Mouse (Mus musculus) bone marrow macrophage, adult 2 months (primary cell): ENCODE measurements around the gene Dnhd1. TPM values are rescaled to one million over a fixed set of nuclear protein-coding genes. Genes with fewer than 3 reads are reported as not detected.
"Not testable (repeated sequence)": the region's sequence is repeated elsewhere in the genome, so short reads cannot be mapped to it uniquely, and the experiment has no call there.

Experiments
- H3K27ac ChIP-seq: 2 replicates; pipeline ENCODE4 v1.5.1; 2012; ENCODE audit warnings: low read depth, low read length; ENCODE audit not compliant: insufficient read depth
- H3K4me1 ChIP-seq: 2 replicates; pipeline ENCODE4 v1.6.1; 2012; ENCODE audit warnings: low read length; ENCODE audit not compliant: control insufficient read depth, insufficient read depth
- H3K4me3 ChIP-seq: 2 replicates; pipeline ENCODE4 v1.5.1; 2012; ENCODE audit warnings: mild to moderate bottlenecking, low read length, moderate library complexity; ENCODE audit not compliant: insufficient read depth
- CTCF ChIP-seq: IDR thresholded peaks from 2 replicates; pipeline ENCODE4 v1.5.1; 2012; ENCODE audit warnings: low read depth, mild to moderate bottlenecking, low read length, moderate library complexity
- POLR2A ChIP-seq: IDR thresholded peaks from 2 replicates; pipeline ENCODE4 v1.6.1; 2012; ENCODE audit warnings: mild to moderate bottlenecking, low read depth, low read length, borderline replicate concordance
- polyA plus RNA-seq: library from polyadenylated mRNA; stranded (reverse); fragments of >200 nt; gene quantifications from 2 replicates; pipeline ENCODE4 v1.2.4, GENCODE M21; 2012; ENCODE audit not compliant: missing spikeins, insufficient read depth, insufficient read length

The Dnhd1 gene
- polyA plus RNA-seq, 1 experiment: 3.7 TPM

DNA sequence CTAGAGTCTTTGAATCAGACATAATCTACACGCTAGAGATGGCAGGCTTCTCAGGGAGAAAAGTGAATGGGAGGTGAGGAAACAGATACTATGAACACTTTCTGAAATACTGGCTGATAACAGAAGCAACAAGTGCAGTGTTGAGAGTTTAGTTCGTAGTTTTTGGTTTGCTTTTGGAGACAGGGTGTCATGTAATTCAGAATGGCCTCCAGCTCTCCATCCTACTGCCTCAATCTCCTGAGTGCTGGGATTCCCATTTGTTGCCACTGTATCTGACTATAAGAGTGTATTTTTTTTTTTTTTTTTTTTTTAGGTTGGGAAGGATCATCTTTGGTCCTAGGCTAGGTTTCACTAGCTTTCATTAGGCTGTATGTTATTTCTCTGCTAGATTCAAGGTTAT is 87.7 kb downstream of the Dnhd1 start:
- TF ChIP-seq CTCF: no peak
- no peak for TF ChIP-seq POLR2A
- H3K27ac ChIP-seq: no peak overlapping the region
- H3K4me3 ChIP-seq: no peak overlapping the region
- peaks cover 24% of the 10 kb centered on the region for H3K4me1 ChIP-seq

- peak overlapping the region; percentile 70 for H3K27ac ChIP-seq
- peak overlapping the region; percentile 31 for H3K4me3 ChIP-seq
- TF ChIP-seq POLR2A (no peak), CTCF (no peak)
- H3K4me1 ChIP-seq: peaks cover 25% of the 10 kb centered on the region
These were observed 88.3 kb downstream of the Dnhd1 start for GRCm38 (mm10) chr7:105738948-105739347.

GRCm38 (mm10) chr7:105740089-105740795 is 89.6 kb downstream of the Dnhd1 start:
- Histone ChIP-seq H3K4me3 (no peak overlapping the region), H3K4me1 (peaks cover 25% of the 10 kb centered on the region), H3K27ac (no peak overlapping the region)
- TF ChIP-seq POLR2A: no peak
- no peak for TF ChIP-seq CTCF

- H3K4me1 ChIP-seq: peaks cover 24% of the 10 kb centered on the region
These were observed 90.2 kb downstream of the Dnhd1 start for GRCm38 (mm10) chr7:105740851-105741250.

GRCm38 (mm10) chr7:105741978-105742377 is 91.4 kb downstream of the Dnhd1 start:
- TF ChIP-seq CTCF (no peak), POLR2A (no peak)
- Histone ChIP-seq H3K4me3 (no peak overlapping the region), H3K4me1 (peaks cover 32% of the 10 kb centered on the region), H3K27ac (no peak overlapping the region)

More at GRCm38 (mm10) chr7:105740851-105741250, 90.2 kb downstream of the Dnhd1 start:
- Histone ChIP-seq H3K27ac (no peak overlapping the region), H3K4me3 (no peak overlapping the region)
- TF ChIP-seq POLR2A: no peak
- TF ChIP-seq CTCF: no peak

- H3K27ac ChIP-seq: not testable (repeated sequence)
- peaks cover 29% of the 10 kb centered on the region for H3K4me1 ChIP-seq
- H3K4me3 ChIP-seq: peak overlapping the region; percentile 96
These were observed 92.0 kb downstream of the Dnhd1 start for GRCm38 (mm10) chr7:105742539-105743215.

DNA sequence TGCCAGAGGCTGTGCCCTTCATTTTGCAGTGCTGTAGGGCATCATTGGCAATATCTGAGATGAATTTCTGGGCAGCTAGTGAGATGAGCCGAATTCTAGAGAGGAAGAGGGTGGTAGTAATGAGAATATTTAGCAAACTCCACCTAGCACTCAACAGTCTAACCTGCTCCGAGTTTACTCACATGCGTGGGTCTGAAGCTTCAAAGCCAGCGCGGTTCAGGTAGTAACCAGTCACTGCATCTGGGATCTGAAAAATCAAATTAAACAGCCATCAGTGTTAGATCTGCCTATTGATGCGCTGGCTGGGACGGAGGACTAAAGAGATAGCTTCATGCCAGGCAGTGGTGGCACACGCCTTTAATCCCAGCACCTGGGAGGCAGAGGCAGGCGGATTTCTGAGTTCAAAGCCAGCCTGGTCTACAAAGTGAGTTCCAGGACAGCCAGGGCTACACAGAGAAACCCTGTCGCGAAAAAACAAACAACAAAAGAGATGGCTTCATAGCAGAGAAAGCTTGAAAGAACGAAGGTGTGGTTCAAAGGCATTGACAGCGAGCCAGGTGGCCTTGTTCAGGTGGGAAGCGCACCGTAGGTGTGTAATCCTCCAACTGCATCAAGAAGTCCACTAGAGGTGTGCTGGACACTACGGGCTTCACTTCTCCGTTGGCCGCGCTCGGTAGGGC is 92.8 kb downstream of the Dnhd1 start:
- Histone ChIP-seq H3K4me1 (peaks cover 28% of the 10 kb centered on the region), H3K4me3 (peak overlapping the region; percentile 96), H3K27ac (peak overlapping the region; percentile 51; the same call in 1 of the 2 replicates)

DNA sequence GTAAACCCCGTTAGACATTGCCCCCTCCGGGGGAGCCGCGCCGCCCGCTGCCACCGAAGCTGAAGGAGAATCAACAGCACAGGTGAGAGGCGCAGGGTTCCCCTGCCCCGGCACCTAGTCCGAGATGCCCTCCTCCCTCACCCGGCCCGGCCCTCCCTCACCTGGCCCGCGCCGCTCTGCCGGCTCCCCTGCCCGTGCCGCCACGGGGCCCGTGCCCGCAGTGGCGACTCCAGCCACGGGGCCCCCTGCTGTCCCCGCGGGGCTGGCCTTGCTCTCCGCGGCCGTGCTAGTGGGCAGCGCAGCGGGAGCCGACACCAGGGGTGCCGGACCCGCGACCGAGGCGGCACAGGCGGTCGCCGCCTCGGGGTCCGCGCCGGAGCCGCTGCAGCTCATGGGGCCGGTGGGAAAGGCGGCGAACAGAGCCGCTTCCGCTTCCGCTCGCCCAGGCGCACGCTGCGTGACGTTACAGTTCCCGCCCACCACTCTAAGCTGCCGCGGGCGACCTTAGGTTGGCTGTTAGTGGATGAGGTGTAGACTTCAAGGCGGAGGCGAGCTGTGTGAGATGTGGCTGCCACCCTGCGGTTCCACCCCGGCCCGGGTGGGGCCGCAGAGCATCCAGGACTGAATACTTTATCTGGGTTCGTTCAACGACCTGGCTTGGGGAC is 93.4 kb downstream of the Dnhd1 start, which contains the start of gene Taf10:
Gene Taf10, minus strand, starts transcription at position 436 of the 665 bp plus-strand sequence.
- Histone ChIP-seq H3K4me1 (peaks cover 25% of the 10 kb centered on the region), H3K4me3 (peak within 1 kb of the TSS; percentile 96), H3K27ac (peak within 1 kb of the TSS; percentile 51)
- TF ChIP-seq CTCF: no peak

DNA sequence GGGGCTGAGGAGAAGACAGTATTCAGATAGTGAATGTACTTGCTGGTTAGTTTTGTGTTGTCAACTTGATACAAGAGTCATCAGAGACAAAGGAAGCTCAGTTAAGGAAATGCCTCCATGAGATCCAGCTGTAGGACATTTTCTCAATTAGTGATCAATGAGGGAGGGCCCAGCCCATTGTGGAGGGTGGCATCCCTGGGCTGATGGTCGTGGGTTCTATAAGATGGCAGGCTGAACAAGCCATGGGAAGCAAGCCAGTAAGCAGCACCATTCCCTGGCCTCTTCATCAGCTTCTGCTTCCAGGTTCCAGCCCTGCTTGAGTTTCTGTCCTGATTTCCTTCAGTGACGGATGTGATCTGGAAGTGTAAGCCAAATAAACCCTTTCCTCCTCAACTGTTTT is 97.1 kb downstream of the Dnhd1 start:
- peaks cover 33% of the 10 kb centered on the region for H3K4me1 ChIP-seq
- H3K4me3 ChIP-seq: no peak overlapping the region
- H3K27ac ChIP-seq: no peak overlapping the region
- TF ChIP-seq POLR2A (no peak), CTCF (no peak)
